Mouse (Mus musculus) macrophage (primary cell): ENCODE measurements around the gene Mettl23. TPM values are rescaled to one million over a fixed set of nuclear protein-coding genes. Genes with fewer than 3 reads are reported as not detected.
A peak's percentile ranks its signal among the peaks of the same experiment; 100 is the strongest.

Experiments
- H3K27ac ChIP-seq: fragments of 350-480 bp; formaldehyde crosslinking; 2 replicates; pipeline ENCODE4 v1.9.0; 2021
- H3K36me3 ChIP-seq: fragments of 350-480 bp; formaldehyde crosslinking; 2 replicates; pipeline ENCODE4 v1.9.0; 2021; ENCODE audit errors: inconsistent target
- H3K4me3 ChIP-seq: fragments of 350-480 bp; formaldehyde crosslinking; 2 replicates; pipeline ENCODE4 v1.9.0; 2021; ENCODE audit errors: inconsistent target
- H3K79me2 ChIP-seq: fragments of 350-480 bp; formaldehyde crosslinking; 2 replicates; pipeline ENCODE4 v1.9.0; 2021; ENCODE audit errors: inconsistent target
- WGBS: methylation state at CpG from one replicate; pipeline ENCODE4 v1.1.7; 2026; ENCODE audit warnings: inconsistent platforms; ENCODE audit not compliant: missing documents; 5-methylcytosine and 5-hydroxymethylcytosine counted together
- polyA plus RNA-seq: library from polyadenylated mRNA; stranded (reverse); fragments of 250-400 nt; gene quantifications from 3 replicates; pipeline ENCODE4 v1.2.4, GENCODE M21; 2018; ENCODE audit warnings: inconsistent platforms

The Mettl23 gene
- polyA plus RNA-seq, 1 experiment from 2014 or later = 12.5 TPM

GRCm38 (mm10) chr11:116826550-116827504, 16.3 kb upstream of the Mettl23 start:
- no peaks in the 10 kb centered on the region for H3K79me2 ChIP-seq
- no peak overlapping the region for H3K27ac ChIP-seq
- H3K36me3 ChIP-seq = no peaks in the 10 kb centered on the region
- H3K4me3 ChIP-seq = no peak overlapping the region
- WGBS = 75% methylated on average over 17 of the region's 17 CpGs

DNA sequence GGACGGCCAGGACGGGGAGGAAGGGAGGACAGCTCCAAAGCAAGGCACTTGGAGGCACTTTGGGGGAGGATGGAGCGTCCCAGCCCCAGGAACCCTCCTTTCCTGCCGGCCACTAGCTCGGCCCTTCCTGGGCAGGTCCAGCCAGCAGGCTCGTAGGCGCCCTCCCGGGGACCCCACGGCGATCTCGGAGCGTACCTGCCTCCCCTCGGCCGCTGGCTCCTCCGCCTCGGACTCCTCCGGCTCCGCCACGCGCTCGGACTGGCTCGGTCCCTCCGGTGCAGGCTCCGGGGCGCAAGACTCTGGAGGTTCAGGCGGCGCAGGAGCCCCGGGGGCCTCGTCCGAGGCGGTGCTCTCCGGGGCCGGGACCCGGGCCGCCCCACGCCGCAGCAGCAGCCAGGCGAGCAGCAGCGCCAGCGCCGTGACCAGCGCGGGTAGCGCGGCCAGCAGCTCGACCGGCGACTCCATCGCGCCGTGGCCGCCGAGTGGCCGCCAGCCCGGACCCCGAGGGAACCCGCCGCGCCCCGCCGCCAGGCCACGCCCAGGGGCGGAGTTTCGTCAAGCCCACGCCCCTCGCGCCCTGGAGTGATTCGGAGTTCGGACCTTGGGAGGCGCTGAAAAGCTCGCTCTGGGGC, 15.4 kb upstream of the Mettl23 start, which contains the start of gene Mxra7:
Gene Mxra7 (minus strand): TSS at position 513 of the 632 bp plus-strand sequence.
- no peak within 1 kb of the TSS for H3K27ac ChIP-seq
- no peak within 1 kb of the TSS for H3K4me3 ChIP-seq
- WGBS = 14% methylated on average over 67 of the region's 71 CpGs
- no peaks in the 10 kb centered on the region for H3K79me2 ChIP-seq
- no peaks in the 10 kb centered on the region for H3K36me3 ChIP-seq

DNA sequence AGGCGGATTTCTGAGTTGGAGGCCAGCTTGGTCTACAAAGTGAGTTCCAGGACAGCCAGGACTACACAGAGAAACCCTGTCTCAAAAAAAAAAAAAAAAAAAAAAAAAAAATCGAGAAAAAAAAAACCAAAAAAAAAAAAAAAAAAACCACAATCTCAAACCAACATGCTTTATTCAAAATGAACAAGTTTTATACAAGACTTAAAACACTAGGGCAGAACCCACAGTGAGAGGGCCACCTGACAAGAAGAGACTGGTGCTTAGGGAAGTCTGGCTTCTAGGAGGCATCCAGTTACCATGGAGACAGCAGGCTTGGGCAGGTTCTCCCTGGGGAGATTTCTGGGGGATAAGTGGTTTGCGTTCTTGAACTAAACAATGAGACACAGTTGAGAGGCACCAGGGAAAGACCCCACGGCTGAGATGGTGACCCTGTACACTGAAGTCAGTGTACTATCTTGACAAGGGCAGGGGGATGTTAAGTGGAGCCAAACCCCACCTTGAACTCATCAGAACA, 10.8 kb upstream of the Mettl23 start:
- peaks cover 32% of the 10 kb centered on the region for H3K36me3 ChIP-seq
- 84% methylated on average over 3 of the region's 4 CpGs for WGBS
- no peak overlapping the region for H3K4me3 ChIP-seq
- no peaks in the 10 kb centered on the region for H3K79me2 ChIP-seq
- H3K27ac ChIP-seq = no peak overlapping the region

DNA sequence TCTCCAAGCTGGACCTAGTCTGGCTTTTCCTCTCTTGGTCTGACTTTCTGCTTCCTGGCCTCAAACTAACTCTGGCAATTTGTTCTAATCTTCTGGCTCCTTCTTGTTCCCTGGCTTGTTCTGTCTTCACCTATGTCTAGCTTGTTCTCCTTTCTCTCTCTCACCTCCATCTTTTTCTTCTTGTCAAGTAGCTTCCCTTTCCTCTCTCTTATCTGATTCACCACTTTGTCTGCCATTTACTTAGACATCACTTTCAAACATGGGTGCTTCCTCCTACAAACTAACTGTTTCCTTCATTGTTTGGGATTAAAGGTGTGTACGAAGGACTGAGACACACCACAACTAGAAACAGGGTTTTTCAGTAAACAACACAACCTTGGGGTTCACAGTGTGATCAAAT, 8.1 kb upstream of the Mettl23 start:
- no peak overlapping the region for H3K4me3 ChIP-seq
- no peak overlapping the region for H3K27ac ChIP-seq
- peaks cover 59% of the 10 kb centered on the region for H3K36me3 ChIP-seq
- peaks cover 22% of the 10 kb centered on the region for H3K79me2 ChIP-seq
- 88% methylated on average over 1 of the region's 1 CpGs for WGBS

- no peak overlapping the region for H3K4me3 ChIP-seq
- WGBS = 59% methylated on average over 4 of the region's 4 CpGs
- H3K27ac ChIP-seq = no peak overlapping the region
- peaks cover 35% of the 10 kb centered on the region for H3K79me2 ChIP-seq
- peaks cover 72% of the 10 kb centered on the region for H3K36me3 ChIP-seq
Observed at GRCm38 (mm10) chr11:116836283-116836682, 6.8 kb upstream of the Mettl23 start.

GRCm38 (mm10) chr11:116837441-116837840, 5.6 kb upstream of the Mettl23 start:
- no peak overlapping the region for H3K4me3 ChIP-seq
- no peak overlapping the region for H3K27ac ChIP-seq
- H3K79me2 ChIP-seq = peaks cover 47% of the 10 kb centered on the region
- H3K36me3 ChIP-seq = peaks cover 72% of the 10 kb centered on the region
- WGBS = 96% methylated on average over 10 of the region's 10 CpGs

DNA sequence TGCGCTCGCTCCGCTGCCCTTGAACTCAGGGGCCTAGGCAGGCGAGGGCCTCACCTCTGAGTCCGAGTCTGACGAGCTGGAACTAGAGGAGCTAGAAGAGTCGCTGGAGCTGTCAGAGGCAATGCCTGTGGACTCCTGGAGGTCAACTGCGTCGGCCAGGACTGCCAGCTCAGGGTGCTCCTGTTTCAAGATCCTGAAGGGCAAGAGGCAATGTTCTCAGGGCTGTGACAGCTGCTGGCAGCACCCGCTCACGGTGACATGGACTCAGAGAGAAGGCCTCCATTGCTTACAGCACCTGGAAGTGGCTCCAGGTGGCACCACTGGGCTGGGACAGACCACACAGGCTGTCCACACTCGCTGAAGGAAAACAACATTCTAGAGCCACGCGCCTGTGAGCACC, 4.1 kb upstream of the Mettl23 start:
- Histone ChIP-seq H3K79me2 (peaks cover 50% of the 10 kb centered on the region), H3K27ac (no peak overlapping the region), H3K4me3 (no peak overlapping the region), H3K36me3 (peaks cover 72% of the 10 kb centered on the region)
- WGBS = 94% methylated on average over 13 of the region's 14 CpGs

DNA sequence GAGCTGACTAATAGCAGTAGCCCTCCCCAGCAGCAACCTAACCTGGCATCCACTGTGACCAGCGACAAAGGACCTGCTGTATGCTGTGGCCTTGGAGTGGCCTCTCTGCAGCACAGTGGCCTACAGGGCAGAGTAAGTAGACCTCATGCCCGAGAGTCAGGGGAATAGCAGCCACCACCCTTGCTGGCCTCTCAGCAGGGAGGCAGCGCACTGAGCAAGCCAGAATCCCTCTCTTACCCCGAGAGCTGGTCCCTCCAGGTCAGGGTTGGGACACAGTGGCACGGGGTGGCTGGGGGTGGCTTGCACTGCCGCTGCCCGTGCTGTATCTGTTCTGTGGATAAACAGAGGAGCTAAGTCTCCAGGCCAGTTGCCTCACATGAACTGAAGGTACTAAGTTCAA, 3.5 kb upstream of the Mettl23 start:
- no peak overlapping the region for H3K27ac ChIP-seq
- H3K4me3 ChIP-seq = no peak overlapping the region
- H3K79me2 ChIP-seq = peaks cover 56% of the 10 kb centered on the region
- H3K36me3 ChIP-seq = peaks cover 65% of the 10 kb centered on the region
- WGBS = 92% methylated on average over 7 of the region's 7 CpGs

GRCm38 (mm10) chr11:116840748-116841147, 2.3 kb upstream of the Mettl23 start:
- H3K36me3 ChIP-seq = peaks cover 54% of the 10 kb centered on the region
- peaks cover 68% of the 10 kb centered on the region for H3K79me2 ChIP-seq
- no peak overlapping the region for H3K27ac ChIP-seq
- no peak overlapping the region for H3K4me3 ChIP-seq
- 98% methylated on average over 4 of the region's 4 CpGs for WGBS

DNA sequence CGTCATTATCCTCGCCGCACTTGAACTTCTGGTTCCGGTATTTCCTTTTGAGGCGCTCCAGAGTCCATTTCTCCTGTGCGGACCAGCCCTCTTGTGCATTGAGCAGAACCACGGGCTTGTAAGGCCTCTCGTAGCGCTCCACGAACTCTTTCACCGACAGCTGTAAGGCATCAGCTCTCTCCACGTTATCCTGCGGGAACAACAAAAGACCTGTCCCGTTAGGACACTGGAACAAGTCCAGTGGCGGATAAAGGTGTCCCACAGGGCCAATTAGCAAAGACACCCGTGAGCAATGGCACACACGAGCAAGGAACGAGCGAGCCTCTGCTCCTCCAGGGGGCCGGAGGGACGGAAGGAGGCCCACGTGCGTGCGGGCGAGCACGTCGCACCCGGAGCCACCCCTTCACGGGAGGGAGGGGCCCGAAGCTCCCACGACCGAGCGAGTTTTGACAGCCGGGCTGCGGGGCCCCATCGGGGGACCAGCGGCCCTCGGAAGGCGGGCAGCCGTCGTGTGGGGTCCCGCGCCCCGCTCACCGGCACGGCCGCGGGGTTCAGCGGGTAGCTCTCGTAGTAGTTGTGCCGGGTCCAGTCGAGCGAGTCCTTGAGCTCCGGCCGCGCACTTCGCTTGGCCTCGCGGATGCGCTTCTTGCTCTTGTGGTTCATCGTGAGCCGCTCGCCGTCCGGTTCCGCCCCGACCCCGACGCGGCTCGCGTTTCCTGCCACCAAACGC, 382 bp upstream of the Mettl23 start:
- Histone ChIP-seq H3K27ac (peak overlapping the region; percentile 76), H3K79me2 (peaks cover 86% of the 10 kb centered on the region), H3K4me3 (peak overlapping the region; percentile 82), H3K36me3 (peaks cover 35% of the 10 kb centered on the region)
- WGBS = under 1% methylated on average over 73 of the region's 73 CpGs

DNA sequence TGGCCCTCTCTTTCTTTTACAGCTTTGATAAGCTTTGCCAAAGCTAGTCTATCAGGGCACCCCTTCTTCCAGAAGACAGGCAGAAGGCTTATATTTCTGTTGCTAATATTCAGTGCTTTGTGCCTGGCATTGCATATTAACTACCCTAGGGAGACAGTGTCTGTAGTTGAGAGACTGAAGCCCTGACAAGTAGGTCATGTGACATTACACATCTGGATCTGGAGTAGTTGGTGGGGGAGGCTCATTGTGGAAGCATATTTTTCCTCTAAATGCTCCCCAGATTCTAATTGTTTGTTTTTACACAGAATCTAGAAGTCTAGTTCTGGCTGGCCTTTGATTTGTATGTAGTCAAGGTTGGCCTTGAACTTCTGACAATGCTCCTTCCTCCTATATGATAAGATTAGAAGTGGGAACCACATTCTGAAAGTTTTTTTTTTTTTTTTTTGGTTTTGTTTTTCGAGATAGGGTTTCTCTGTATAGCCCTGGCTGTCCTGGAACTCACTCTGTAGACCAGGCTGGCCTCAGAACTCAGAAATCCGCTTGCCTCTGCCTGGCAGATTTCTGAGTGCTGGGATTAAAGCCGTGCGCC, 3.6 kb downstream of the Mettl23 start:
- H3K27ac ChIP-seq = no peak overlapping the region
- no peak overlapping the region for H3K4me3 ChIP-seq
- 0 out of 2 replicates have a peak, but pooled peaks cover 8% of the 10 kb centered on the region for H3K36me3 ChIP-seq
- 77% methylated on average over 4 of the region's 4 CpGs for WGBS
- H3K79me2 ChIP-seq = peaks cover 87% of the 10 kb centered on the region

- Histone ChIP-seq H3K36me3 (0 out of 2 replicates have a peak, but pooled peaks cover 8% of the 10 kb centered on the region), H3K27ac (no peak overlapping the region), H3K4me3 (no peak overlapping the region), H3K79me2 (peaks cover 84% of the 10 kb centered on the region)
- 100% methylated on average over 3 of the region's 3 CpGs for WGBS
Observed at GRCm38 (mm10) chr11:116847187-116848085, 4.4 kb downstream of the Mettl23 start.

DNA sequence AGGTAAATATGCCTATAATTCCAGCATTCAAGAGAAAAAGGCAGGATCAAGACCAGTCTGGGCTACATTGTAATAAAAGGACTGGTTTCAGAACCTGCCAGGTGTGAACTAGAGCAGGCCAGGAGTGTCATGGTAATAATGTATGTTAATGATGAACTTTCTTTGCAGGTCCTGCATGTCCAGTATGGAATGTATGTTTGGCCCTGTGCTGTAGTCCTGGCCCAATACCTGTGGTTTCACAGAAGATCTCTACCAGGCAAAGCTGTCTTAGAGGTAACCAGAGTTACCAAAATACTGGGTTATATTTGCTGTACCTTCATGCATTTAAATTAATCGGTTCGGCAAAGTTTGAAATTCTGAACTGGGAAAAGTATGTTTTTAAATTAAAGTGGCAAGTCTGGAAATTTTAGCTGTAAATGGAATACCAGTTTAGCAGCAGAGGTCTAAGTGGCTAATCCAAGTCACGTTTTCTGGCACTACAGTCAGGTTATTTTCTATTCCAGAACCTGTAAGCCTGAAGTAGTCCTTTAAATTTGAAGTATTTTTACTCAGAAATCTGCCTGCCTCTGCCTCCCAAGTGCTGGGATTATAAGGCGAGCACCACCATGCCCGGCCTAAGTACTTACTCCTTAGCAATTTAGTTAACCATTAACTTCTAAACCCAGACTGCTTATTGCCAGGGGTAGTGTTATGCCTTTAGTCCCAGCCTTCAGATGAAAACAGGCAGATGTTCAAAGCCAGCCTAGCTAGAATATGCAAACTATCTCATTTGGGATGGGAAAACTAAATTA, 5.2 kb downstream of the Mettl23 start:
- no peak overlapping the region for H3K4me3 ChIP-seq
- peaks cover 83% of the 10 kb centered on the region for H3K79me2 ChIP-seq
- 0 out of 2 replicates have a peak, but pooled peaks cover 8% of the 10 kb centered on the region for H3K36me3 ChIP-seq
- WGBS = 85% methylated on average over 5 of the region's 5 CpGs
- H3K27ac ChIP-seq = no peak overlapping the region
